Mouse (Mus musculus) adrenal gland, postnatal 4 days (tissue): ENCODE measurements around the gene Ace3. TPM values are rescaled to one million over a fixed set of nuclear protein-coding genes. Genes with fewer than 3 reads are reported as not detected.
"Not testable (repeated sequence)": the region's sequence is repeated elsewhere in the genome, so short reads cannot be mapped to it uniquely, and the experiment has no call there.

ENCODE experiments used
- DNase-seq, 2 experiments: peaks; one replicate each; pipeline ENCODE4 v3.0.0; 2021 to 2022; ENCODE audit warnings: low spot score in 2 of 2, mixed read lengths in 2 of 2
- total RNA-seq, 2 experiments: library from RNA; stranded (reverse); gene quantifications; 2 replicates each; pipeline ENCODE4 v1.2.3; 2021

Gene Ace3
- total RNA-seq, 2 experiments from 2014 or later = not detected

DNA sequence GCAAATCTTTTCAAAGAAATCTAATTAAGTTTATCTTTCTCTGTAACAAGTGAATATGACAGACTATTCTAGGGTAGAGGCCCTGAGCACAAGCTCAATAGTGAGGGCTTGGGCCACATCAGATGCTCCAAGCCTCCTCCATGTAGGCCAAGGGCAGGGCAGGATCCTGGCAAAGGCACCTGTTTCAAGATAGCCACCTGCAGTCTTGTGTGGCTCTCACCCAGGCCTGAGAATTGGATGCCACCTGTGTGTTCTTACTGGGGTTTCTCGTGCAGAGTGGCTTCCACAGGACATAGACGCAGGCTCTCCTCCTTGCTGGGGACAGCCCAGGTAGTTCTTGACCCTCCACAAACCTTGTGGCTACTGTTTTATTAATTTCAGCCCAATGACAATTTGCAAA is 16.2 kb upstream of the Ace3 start:
- no peak for DNase-seq

DNA sequence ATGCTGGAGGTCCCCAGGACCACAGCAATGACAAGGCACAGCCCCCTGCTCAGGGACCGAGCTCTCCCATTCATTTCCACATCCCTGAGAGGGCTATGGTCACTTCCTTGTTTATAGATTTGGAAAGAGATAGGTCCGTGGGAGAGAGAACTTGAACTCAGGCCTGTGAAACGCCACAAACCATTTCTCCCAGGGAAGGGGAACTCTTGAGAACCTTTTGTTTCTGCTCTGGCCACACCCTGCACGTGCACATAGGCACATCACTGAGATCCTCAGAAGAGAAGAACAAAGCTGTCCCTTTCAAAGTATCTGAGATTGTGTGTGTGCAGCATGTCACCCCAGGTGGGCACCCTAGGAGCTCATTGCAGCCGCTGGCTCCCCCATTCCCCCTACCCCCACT is 15.8 kb upstream of the Ace3 start:
- DNase-seq = no peak

DNA sequence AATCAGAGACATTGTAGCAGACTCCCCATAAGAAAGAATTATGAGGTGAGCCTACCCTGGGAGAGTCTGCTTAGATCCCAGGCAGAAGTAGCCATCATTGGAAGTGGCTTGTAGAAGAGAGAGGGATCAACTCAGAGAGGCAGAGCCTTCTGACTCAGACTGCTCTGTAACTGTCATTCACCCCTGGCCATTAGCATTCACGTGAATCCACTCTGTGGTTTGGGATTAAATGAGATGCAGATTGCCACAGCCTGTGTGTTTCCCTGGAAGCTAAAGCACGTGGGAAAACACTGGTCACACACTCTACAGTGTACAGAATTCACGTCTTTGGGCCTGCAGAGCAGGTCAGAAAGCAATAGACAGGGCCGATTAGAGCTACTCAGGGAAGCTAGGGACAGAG is 10.0 kb upstream of the Ace3 start:
- DNase-seq = no peak

- no peak for DNase-seq
Observed at GRCm38 (mm10) chr11:105987446-105987845, 7.0 kb upstream of the Ace3 start.

DNA sequence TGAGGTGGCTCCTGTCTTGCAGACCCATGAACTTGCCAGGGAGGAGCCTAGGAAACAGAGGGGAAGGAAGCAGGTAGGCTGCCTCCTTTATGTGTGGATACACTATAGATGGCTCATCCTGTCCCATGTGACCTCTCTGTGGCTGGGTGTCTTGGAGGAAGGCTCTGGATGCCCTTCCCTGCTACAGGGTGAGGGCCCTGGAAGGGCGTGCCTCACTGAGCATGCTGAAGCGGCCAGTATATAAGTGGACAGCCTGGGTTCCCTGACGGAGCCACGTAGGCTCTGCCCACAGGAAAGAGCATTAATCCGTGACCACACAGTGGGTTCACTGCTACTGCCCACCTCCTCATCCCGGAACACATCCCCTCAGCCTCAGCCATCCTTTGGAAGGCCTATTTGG is 5.0 kb upstream of the Ace3 start:
- no peak for DNase-seq

DNA sequence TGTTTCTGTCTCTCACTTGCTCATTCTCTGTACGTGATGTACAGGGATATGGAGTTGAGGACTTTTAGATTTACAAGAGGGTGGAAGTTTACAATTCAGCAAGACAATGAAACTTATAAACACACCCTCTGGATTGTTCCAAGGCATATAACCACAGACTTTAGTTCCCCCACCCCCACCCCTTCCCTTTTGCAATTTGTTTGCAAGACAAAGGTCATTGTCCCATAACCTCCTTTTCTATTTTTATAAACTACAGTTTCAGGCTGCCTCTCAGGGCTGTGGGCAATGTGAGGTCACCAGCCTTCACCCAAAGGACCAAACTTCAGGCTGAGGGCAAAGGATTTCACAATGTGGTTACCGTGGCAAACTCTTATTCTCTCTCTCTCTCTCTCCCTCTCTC is 4.2 kb upstream of the Ace3 start:
- DNase-seq = no peak

- no peak for DNase-seq
Observed at GRCm38 (mm10) chr11:106000062-106000461, 5.6 kb downstream of the Ace3 start.

GRCm38 (mm10) chr11:106001718-106002117 is 7.2 kb downstream of the Ace3 start:
- no peak for DNase-seq

- no peak for DNase-seq
Observed at GRCm38 (mm10) chr11:106004576-106004975, 10.1 kb downstream of the Ace3 start.

DNA sequence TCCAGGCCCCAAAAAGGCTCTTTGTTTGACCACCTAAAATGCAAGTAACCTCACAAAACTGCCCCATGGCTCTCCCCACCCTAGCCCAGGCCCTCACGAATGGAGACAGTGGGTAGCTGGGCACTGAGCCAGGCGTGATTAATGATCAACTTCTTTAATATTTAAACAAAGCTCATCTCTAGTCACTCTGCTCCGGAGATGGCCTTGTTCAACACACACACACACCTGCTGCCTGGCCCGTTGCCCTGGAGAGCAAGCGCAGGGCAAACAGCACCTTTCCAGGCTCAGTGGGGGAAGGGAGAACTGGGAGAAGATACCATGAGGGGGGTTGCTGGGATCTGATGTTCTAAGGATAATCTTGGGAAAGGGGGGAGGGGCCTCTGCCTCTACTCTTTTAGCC is 11.5 kb downstream of the Ace3 start:
- no peak for DNase-seq

- peak; percentile 63 to 66 for DNase-seq
Observed at GRCm38 (mm10) chr11:106007821-106008220, 13.3 kb downstream of the Ace3 start, which contains the start of gene Kcnh6. Gene Kcnh6, plus strand, starts transcription at chr11:106008124.

GRCm38 (mm10) chr11:106012711-106013110 is 18.2 kb downstream of the Ace3 start:
- no peak for DNase-seq

- no peak for DNase-seq
Observed at GRCm38 (mm10) chr11:106013556-106014225, 19.2 kb downstream of the Ace3 start.

- DNase-seq = no peak
Observed at GRCm38 (mm10) chr11:106016440-106016839, 22.0 kb downstream of the Ace3 start.

DNA sequence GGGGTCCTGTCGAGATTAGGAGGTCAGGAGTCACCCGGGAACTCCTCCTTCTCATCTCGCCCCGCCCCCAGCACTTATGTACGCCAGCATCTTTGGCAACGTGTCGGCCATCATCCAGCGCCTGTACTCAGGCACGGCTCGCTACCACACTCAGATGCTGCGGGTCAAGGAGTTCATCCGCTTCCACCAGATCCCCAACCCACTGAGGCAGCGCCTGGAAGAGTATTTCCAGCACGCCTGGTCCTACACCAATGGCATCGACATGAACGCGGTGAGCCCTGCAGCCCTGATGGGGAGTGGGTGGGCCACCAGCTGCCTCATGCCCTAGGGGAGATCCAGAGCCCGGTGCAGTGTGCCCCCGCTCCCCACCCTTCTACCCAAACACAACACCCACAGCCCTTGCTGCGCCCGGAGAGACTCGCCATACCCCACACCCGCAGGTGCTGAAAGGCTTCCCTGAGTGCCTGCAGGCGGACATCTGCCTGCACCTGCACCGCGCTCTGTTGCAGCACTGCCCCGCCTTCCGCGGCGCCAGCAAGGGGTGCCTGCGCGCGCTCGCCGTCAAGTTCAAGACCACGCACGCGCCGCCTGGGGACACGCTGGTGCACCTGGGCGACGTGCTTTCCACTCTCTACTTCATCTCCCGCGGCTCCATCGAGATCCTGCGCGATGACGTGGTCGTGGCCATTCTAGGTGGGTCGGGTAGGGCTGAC is 25.7 kb downstream of the Ace3 start:
- no peak for DNase-seq

DNA sequence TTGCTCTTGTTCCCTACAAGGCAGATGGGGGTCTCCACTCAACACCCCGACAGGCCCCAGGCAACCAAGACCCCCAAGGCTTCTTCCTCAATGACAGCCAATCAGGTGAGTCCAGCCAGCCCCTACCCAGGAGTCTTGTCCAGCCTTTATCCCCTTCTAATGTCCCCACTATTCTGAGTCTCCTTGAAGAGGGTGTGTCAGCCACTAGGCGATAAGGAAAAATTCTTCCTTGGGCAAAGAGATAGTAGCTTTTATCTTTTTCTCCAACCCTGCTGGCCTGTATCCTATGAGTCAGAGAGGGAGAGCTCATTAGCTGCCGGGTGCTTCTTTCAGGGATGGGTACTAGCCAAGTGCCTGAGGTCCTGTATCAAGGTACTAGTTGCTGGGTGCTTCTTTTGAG is 31.3 kb downstream of the Ace3 start:
- no peak for DNase-seq

GRCm38 (mm10) chr11:106026465-106027151 is 32.1 kb downstream of the Ace3 start:
- peak in 1 of 2 experiments; percentile 34 for DNase-seq

DNA sequence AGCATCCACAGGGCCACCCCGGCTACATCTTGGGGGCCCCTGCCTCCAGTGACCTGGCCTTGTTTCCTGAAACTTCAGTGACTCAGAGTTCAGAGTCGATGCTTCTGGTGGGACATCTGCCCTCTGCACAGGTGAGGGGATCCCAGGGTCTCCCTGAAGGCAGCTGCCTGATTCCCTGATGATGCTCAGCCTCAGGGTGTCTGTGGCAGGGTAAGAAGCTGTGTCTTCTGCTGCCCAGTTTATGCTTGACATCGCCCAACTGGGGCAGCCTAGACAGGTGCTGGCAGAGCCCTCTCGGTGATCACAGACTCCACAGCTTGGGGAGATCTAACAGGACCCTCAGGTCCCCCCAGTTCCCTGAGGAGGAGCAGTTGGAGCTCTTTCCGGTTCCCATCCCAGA is 33.1 kb downstream of the Ace3 start:
- DNase-seq = no peak

DNA sequence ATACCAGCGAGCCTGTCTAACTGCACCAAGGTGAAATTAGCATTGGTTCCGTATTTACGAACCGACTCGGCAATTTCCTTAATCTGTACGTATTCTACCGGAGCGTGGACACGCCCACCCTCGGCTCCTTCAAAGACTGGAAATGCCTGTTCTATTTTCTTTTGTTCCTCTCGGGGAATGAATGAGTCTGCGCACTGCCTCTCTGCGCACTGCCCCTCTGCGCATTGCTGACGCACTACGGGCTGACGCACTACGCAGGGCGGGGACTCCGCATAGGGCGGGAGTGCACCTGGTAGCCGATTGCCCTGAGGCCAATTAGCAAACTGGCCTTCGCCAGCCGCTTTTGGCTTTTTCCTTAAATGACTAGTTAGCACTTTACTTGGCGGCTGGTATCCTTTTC is 37.6 kb downstream of the Ace3 start:
- DNase-seq = not testable (repeated sequence)

DNA sequence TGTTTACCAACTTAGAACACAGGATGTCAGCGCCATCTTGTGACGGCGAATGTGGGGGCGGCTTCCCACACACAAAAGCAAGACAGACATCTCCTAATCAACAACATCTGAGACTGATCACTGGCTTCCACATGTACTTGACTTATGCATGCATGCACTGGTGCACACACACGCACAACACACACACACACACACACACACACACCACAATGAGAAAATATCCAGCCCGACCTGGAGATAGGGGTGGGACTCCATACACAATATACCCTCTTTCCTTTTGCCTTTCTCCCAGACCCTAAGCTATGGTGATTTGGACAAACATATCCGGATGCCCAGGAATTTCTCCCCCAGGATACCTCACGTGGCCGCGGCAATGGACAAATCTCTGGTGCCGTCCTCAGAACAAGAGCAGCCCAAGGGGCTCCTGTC is 39.0 kb downstream of the Ace3 start:
- no peak for DNase-seq

DNA sequence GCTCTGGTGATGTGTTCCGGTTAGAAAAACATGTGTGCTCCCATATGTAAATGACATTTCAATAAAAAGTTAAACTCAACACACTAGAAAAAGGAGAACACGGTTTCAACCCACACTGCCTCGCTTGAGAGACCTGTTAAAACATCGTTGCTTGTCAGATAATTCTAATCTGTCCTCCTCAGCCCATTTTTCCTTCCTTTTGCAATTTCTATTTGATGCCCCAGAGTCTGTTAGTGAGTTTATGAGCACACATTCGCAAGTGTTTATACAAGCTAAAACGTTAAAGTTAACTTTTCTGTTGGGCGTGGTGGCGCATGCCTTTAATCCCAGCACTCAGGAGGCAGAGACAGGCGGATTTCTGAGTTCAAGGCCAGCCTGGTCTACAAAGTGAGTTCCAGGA is 40.5 kb downstream of the Ace3 start:
- no peak for DNase-seq
